Mouse (Mus musculus): ENCODE measurements around the gene Atp5s. TPM values are rescaled to one million over a fixed set of nuclear protein-coding genes. Genes with fewer than 3 reads are reported as not detected.

Gene Atp5s
- polyA plus RNA-seq, 1 experiment from 2014 or later, result 42.6 TPM

DNA sequence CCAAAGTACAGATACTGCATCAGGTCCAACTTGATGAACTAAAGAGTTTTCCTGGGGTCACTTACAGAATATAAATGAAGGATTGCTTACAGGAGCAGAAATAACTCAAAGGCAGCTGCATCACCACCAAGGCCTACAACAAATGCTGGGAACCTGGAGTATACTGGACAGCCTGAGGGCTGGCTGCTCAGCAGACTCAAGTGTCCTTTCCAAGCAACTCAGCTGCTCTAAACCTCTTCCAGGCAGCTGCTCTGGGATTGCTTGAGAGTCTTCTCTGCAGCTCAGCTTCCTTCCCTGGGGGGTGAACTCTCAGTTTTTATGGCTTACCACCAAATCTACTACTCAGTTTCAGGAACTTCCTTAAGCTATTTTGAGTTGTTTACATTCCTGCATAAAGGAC lies 35.7 kb upstream of the Atp5s start:
- Histone ChIP-seq H3K27me3 (replicated peaks; ENCODE audit: control insufficient read depth, insufficient read depth, low read length) (no peaks in the 10 kb centered on the region), H3K9me3 (ENCODE audit: control insufficient read depth, low read length) (no peaks in the 10 kb centered on the region), H3K4me2 (ENCODE audit: low read length) (no peak overlapping the region), H3K27ac (ENCODE audit: low read depth, low read length) (no peak overlapping the region), H3K36me3 (ENCODE audit: control insufficient read depth, insufficient read depth, low read length) (no peaks in the 10 kb centered on the region), H3K4me1 (ENCODE audit: control insufficient read depth, insufficient read depth, low read depth, low read length) (no peaks in the 10 kb centered on the region), H3K4me3 (ENCODE audit: low read length) (no peak overlapping the region), H3K9ac (ENCODE audit: low read depth, low read length) (no peak overlapping the region)
- ATAC-seq, result no peak

DNA sequence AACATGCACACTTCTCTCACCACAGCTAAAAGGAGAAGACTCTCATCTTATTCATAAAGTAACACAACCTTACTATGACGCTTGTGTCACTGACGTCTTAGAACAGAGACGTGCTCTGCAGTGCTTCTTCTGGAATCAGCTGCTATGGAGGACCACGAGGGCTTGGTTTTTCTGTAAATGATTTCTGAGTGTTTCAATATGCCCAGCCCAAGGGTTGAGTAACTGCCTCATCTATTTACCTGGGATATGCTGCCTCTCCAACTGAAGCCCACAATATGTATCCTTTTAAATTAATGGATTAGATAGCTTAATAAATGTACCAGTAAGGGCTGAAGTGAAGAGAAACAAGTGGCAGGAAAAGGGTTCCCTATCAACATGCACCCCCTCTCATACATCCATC lies 34.0 kb upstream of the Atp5s start:
- Histone ChIP-seq H3K27ac (ENCODE audit: low read depth, low read length) (no peak overlapping the region), H3K36me3 (ENCODE audit: control insufficient read depth, insufficient read depth, low read length) (peaks cover 2% of the 10 kb centered on the region; the same call in 1 of the 2 replicates), H3K4me2 (ENCODE audit: low read length) (no peak overlapping the region), H3K9ac (ENCODE audit: low read depth, low read length) (no peak overlapping the region), H3K27me3 (replicated peaks; ENCODE audit: control insufficient read depth, insufficient read depth, low read length) (no peaks in the 10 kb centered on the region), H3K4me1 (ENCODE audit: control insufficient read depth, insufficient read depth, low read depth, low read length) (no peaks in the 10 kb centered on the region), H3K4me3 (ENCODE audit: low read length) (no peak overlapping the region), H3K9me3 (ENCODE audit: control insufficient read depth, low read length) (no peaks in the 10 kb centered on the region)
- over 99% methylated on average over 4 of the region's 4 CpGs for WGBS
- ATAC-seq, result no peak

DNA sequence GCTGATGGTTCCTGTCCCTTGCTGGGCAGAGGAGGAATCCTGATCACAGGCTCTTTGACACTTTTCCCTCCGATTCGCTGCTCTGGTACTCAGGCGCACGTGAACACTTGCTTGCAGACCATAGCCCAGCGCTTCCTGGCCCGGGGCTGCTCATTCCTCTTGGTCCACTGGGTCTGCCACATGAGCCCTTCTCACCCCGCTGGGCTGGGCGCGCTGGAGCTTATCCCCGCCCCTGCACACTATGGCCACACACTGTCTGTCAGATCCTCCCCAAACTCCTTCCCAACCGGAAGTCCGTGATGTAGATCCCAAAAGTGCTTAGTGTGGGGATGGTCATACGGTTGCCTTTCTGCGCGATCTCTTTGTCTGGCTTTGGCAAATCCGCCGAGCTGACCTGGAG lies 31.3 kb upstream of the Atp5s start:
- H3K36me3 ChIP-seq (ENCODE audit: control insufficient read depth, insufficient read depth, low read length), result peaks cover 3% of the 10 kb centered on the region; the same call in 1 of the 2 replicates
- WGBS, result 79% methylated on average over 17 of the region's 17 CpGs
- H3K9ac ChIP-seq (ENCODE audit: low read depth, low read length), result no peak overlapping the region
- H3K4me1 ChIP-seq (ENCODE audit: control insufficient read depth, insufficient read depth, low read depth, low read length), result no peaks in the 10 kb centered on the region
- H3K9me3 ChIP-seq (ENCODE audit: control insufficient read depth, low read length), result no peaks in the 10 kb centered on the region
- no peak overlapping the region for H3K27ac ChIP-seq (ENCODE audit: low read depth, low read length)
- H3K4me3 ChIP-seq (ENCODE audit: low read length), result no peak overlapping the region
- no peaks in the 10 kb centered on the region for H3K27me3 ChIP-seq (replicated peaks; ENCODE audit: control insufficient read depth, insufficient read depth, low read length)
- ATAC-seq, result no peak
- H3K4me2 ChIP-seq (ENCODE audit: low read length), result no peak overlapping the region

DNA sequence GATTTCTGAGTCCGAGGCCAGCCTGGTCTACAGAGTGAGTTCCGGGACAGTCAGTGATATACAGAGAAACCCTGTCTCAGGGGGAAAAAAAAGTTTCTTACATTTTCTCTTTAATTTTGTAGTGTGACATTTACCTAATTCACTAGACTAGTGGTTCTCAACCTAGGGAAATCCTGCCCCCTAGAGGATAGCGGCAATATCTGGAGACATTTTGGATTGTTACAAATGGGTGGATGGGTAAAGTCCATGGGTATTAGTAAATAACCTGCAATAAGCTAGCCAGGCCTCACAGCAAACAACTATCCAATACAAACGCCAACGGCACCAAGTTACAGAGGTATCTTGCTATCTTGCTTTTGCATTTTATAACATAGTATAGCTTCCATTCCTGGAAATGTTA lies 28.0 kb upstream of the Atp5s start:
- no peak overlapping the region for H3K4me2 ChIP-seq (ENCODE audit: low read length)
- H3K4me3 ChIP-seq (ENCODE audit: low read length), result no peak overlapping the region
- no peaks in the 10 kb centered on the region for H3K4me1 ChIP-seq (ENCODE audit: control insufficient read depth, insufficient read depth, low read depth, low read length)
- no peaks in the 10 kb centered on the region for H3K9me3 ChIP-seq (ENCODE audit: control insufficient read depth, low read length)
- H3K36me3 ChIP-seq (ENCODE audit: control insufficient read depth, insufficient read depth, low read length), result peaks cover 5% of the 10 kb centered on the region; the same call in 1 of the 2 replicates
- no peak overlapping the region for H3K9ac ChIP-seq (ENCODE audit: low read depth, low read length)
- H3K27me3 ChIP-seq (replicated peaks; ENCODE audit: control insufficient read depth, insufficient read depth, low read length), result no peaks in the 10 kb centered on the region
- no peak for ATAC-seq
- no peak overlapping the region for H3K27ac ChIP-seq (ENCODE audit: low read depth, low read length)
- 81% methylated on average over 5 of the region's 5 CpGs for WGBS

DNA sequence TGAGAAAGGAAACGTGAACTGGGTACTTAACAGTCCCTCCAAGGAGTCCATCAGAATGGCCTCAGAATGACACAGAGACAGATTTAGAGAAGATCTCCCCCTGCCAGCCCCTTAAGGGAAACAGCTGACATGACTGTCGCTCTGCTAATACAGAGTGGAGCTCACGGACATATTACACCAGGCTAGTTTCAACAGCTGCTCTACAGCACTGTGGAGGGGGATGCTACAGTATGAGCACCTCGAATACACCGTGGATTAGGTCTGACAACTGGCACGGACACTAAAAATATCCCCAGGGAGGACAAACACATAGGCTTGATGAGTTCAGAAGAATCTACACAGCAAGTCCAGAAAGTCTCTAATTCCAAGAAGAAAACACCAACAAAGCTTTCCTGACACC lies 26.4 kb upstream of the Atp5s start:
- 80% methylated on average over 6 of the region's 6 CpGs for WGBS
- ATAC-seq, result no peak

DNA sequence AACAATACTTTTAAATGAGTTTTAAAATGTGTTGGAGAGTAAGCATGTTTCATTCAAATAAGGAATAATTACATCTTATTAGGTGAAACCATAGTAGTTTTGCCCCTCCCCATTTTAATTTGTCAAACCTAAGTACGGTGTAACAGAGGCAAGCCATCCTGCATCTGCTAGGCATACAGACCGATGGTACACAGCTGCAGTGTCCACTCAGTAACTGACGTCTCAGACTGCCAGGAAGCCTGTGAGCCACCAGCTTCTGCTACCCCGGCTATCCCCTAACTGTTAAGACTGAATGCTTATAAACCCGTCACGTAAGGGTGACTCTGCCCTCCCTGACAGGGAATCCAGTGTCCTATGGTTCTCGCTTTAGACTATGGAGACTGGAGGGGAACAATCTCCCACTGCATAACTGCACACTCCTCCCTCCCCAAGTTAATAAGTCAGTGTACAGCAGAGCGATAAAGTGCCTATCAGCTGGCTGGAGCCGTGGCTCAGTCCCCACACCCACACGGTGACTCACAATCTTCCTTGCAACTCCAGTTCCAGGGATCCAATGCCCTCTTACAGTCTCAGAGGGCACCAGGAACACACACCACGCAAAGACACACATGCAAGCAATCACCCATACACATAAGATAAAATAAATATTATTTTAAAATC lies 19.8 kb upstream of the Atp5s start:
- H3K4me2 ChIP-seq (ENCODE audit: low read length), result no peak overlapping the region
- no peak overlapping the region for H3K4me3 ChIP-seq (ENCODE audit: low read length)
- H3K9me3 ChIP-seq (ENCODE audit: control insufficient read depth, low read length), result no peaks in the 10 kb centered on the region
- WGBS, result 89% methylated on average over 11 of the region's 11 CpGs
- H3K27ac ChIP-seq (ENCODE audit: low read depth, low read length), result no peak overlapping the region
- ATAC-seq, result no peak
- H3K27me3 ChIP-seq (replicated peaks; ENCODE audit: control insufficient read depth, insufficient read depth, low read length), result no peaks in the 10 kb centered on the region
- no peak overlapping the region for H3K9ac ChIP-seq (ENCODE audit: low read depth, low read length)
- H3K36me3 ChIP-seq (ENCODE audit: control insufficient read depth, insufficient read depth, low read length), result no peaks in the 10 kb centered on the region
- H3K4me1 ChIP-seq (ENCODE audit: control insufficient read depth, insufficient read depth, low read depth, low read length), result no peaks in the 10 kb centered on the region

More for the DNA sequence above, 26.4 kb upstream of the Atp5s start:
- Histone ChIP-seq H3K27ac (ENCODE audit: low read depth, low read length) (no peak overlapping the region), H3K9me3 (ENCODE audit: control insufficient read depth, low read length) (no peaks in the 10 kb centered on the region), H3K4me2 (ENCODE audit: low read length) (no peak overlapping the region), H3K36me3 (ENCODE audit: control insufficient read depth, insufficient read depth, low read length) (peaks cover 5% of the 10 kb centered on the region; the same call in 1 of the 2 replicates), H3K9ac (ENCODE audit: low read depth, low read length) (no peak overlapping the region), H3K4me1 (ENCODE audit: control insufficient read depth, insufficient read depth, low read depth, low read length) (no peaks in the 10 kb centered on the region), H3K4me3 (ENCODE audit: low read length) (no peak overlapping the region), H3K27me3 (replicated peaks; ENCODE audit: control insufficient read depth, insufficient read depth, low read length) (no peaks in the 10 kb centered on the region)

DNA sequence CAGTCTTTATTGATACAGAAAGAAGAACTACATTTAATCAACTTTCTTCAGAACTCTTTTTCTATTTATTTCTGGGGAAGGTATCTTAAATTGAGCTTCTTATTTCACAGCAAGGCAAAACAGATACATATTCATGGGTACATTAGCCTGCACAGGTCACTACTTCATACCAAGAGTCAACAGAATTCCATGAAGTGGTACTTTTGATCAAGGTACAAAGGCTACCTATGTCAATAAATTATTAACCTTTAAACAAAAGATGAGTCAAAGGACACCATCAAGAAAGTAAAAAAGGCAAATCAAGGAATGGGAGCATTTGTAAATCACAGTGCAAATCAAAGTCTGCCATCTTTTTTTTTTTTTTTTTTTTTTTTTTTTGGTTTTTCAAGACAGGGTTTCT lies 11.1 kb upstream of the Atp5s start:
- Histone ChIP-seq H3K4me2 (ENCODE audit: low read length) (no peak overlapping the region), H3K4me1 (ENCODE audit: control insufficient read depth, insufficient read depth, low read depth, low read length) (no peaks in the 10 kb centered on the region), H3K36me3 (ENCODE audit: control insufficient read depth, insufficient read depth, low read length) (peaks cover 5% of the 10 kb centered on the region), H3K4me3 (ENCODE audit: low read length) (no peak overlapping the region), H3K27me3 (replicated peaks; ENCODE audit: control insufficient read depth, insufficient read depth, low read length) (no peaks in the 10 kb centered on the region), H3K27ac (ENCODE audit: low read depth, low read length) (no peak overlapping the region), H3K9me3 (ENCODE audit: control insufficient read depth, low read length) (peaks cover 7% of the 10 kb centered on the region; the same call in 1 of the 2 replicates), H3K9ac (ENCODE audit: low read depth, low read length) (no peak overlapping the region)
- ATAC-seq, result no peak

DNA sequence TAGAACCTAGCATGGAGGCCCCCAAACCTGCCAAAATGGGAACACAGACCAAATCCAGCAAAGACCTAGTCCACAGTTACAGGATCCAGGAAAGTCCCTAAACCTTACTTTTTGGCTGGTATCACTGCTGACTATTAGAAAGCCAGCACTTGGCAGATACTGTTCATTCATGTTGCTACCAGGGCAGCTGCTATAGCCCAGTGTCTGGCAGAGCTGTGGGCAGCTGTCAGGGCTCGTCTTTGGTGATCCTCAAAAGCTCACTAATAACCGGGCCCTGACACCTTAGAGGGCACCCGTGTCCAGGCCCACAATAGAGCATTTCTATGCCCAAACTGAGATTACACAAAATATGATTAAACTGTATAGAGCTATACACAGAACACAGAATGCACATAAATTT lies 1.9 kb upstream of the Atp5s start:
- H3K27ac ChIP-seq (ENCODE audit: low read depth, low read length), result no peak overlapping the region
- peaks cover 12% of the 10 kb centered on the region for H3K4me1 ChIP-seq (ENCODE audit: control insufficient read depth, insufficient read depth, low read depth, low read length)
- ATAC-seq, result no peak
- 82% methylated on average over 3 of the region's 3 CpGs for WGBS
- H3K4me2 ChIP-seq (ENCODE audit: low read length), result no peak overlapping the region
- H3K9me3 ChIP-seq (ENCODE audit: control insufficient read depth, low read length), result peaks cover 10% of the 10 kb centered on the region
- H3K27me3 ChIP-seq (replicated peaks; ENCODE audit: control insufficient read depth, insufficient read depth, low read length), result no peaks in the 10 kb centered on the region
- peaks cover 17% of the 10 kb centered on the region for H3K36me3 ChIP-seq (ENCODE audit: control insufficient read depth, insufficient read depth, low read length)
- H3K4me3 ChIP-seq (ENCODE audit: low read length), result no peak overlapping the region
- H3K9ac ChIP-seq (ENCODE audit: low read depth, low read length), result no peak overlapping the region

DNA sequence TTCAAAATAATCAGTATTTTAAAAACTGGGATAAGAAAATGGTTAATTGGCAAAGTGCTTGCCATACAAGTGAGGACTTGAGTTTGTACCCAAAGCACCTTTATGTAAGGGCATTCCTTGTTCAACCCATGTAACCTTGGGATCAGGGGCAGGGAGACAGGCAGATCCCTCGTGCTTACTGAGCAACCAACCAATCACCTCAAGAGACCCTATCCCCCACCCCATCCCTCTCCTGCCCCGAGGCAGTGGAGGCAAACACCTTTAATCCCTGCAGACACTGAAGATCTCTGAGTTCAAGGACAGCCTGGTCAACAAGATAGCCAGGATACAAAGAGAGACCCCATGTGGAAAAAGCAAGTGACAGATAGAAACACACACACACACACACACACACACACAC lies 1.4 kb upstream of the Atp5s start:
- Histone ChIP-seq H3K27me3 (replicated peaks; ENCODE audit: control insufficient read depth, insufficient read depth, low read length) (no peaks in the 10 kb centered on the region), H3K4me3 (ENCODE audit: low read length) (no peak overlapping the region), H3K27ac (ENCODE audit: low read depth, low read length) (no peak overlapping the region), H3K4me2 (ENCODE audit: low read length) (peak overlapping the region; percentile 85), H3K4me1 (ENCODE audit: control insufficient read depth, insufficient read depth, low read depth, low read length) (peaks cover 12% of the 10 kb centered on the region), H3K9me3 (ENCODE audit: control insufficient read depth, low read length) (peaks cover 7% of the 10 kb centered on the region), H3K9ac (ENCODE audit: low read depth, low read length) (no peak overlapping the region), H3K36me3 (ENCODE audit: control insufficient read depth, insufficient read depth, low read length) (peaks cover 15% of the 10 kb centered on the region)
- WGBS, result 78% methylated on average over 2 of the region's 2 CpGs
- ATAC-seq, result no peak

Data from hindbrain, embryonic 16.5 days (tissue).